Mouse (Mus musculus): ENCODE measurements around the gene Hoxb9.

Gene Hoxb9

DNA sequence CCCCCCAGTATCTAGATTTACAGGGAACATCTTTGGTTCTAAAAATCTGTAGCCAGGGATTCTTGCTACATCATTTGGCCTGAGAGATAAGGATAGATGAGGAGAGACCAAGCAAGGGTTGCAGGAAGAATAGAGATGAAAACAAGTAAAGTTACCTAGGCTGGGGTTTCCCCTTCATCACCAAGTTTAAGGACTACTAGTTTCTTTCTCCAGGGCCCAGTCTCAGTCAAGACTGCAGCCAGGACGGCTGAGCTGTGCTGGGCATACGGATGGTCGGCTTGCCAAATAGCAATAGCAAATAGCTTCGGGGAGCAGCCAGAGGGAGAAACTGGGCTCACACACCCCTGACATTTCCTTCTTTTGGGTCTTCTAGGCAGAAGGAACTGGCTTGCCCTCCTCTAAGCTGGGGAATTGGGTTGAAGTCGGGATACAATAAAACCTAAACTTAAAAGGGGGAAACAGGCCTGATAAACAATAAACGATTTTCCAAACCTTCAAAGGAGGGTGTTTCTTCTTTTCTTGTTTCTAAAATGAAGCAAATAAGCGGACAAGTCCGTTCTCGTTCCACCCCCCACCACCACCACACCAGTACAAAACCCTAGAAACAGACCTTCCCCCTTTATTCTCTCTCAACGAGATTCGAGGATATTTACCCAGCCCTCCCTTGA, 26.8 kb downstream of the Hoxb9 start:
- in situ Hi-C loops (cut with MboI, MseI): loop anchor here (10.0 kb wide), 2 partner anchors 457 to 557 kb away; no protein-coding TSS in a partner anchor

DNA sequence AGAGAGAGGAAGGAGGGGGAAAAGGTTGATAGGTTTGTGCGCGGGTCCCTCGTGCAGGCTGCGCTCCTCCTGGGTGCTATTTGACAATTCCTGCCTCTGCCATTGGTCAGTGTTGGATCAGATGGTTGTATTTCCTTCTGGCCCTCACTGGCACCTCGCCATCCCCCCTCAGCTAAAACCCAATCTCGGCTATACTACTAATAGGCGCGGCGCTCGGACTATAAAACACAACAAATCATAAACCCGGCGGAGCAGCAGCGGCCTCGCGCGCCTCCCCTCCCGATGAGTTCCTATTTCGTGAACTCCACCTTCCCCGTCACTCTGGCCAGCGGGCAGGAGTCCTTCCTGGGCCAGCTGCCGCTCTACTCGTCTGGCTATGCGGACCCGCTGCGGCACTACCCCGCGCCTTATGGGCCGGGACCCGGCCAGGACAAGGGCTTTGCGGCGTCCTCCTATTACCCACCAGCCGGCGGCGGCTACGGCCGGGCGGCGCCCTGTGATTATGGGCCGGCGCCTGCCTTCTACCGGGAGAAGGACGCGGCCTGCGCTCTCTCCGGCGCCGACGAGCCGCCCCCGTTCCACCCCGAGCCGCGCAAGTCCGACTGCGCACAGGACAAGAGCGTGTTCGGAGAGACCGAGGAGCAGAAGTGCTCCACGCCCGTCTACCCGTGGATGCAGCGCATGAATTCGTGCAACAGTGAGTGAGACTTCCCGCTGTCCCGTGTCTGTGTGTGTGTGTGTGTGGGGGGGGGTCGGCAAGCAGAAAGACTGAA, 27.8 kb downstream of the Hoxb9 start:
- in situ Hi-C loops (cut with MboI, MseI): loop anchor here (10.0 kb wide), 2 partner anchors 456 to 556 kb away; no protein-coding TSS in a partner anchor

DNA sequence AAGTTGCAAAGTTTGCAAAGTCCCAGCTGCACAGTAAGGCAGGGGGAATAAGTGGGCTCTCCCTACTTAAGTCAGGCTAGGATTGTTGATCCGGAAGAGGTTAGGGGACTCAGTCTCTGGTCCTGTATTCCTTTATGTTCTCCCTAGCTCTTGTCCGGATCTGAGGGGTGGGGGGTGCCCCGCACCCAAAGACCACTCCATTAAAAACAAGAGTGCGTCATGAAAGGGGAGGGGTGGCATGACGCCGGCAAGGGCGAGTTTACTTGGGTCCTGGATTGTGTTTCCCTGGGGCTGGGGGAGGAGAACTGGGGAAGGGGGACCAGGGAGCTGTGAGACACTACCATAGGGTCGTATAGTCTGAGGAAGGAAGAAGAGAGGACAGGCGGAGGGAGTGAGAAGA, 28.5 kb downstream of the Hoxb9 start:
- in situ Hi-C loops (cut with MboI, MseI): loop anchor here (5.0 to 10.0 kb wide), 3 partner anchors 248 to 555 kb away; no protein-coding TSS in a partner anchor

DNA sequence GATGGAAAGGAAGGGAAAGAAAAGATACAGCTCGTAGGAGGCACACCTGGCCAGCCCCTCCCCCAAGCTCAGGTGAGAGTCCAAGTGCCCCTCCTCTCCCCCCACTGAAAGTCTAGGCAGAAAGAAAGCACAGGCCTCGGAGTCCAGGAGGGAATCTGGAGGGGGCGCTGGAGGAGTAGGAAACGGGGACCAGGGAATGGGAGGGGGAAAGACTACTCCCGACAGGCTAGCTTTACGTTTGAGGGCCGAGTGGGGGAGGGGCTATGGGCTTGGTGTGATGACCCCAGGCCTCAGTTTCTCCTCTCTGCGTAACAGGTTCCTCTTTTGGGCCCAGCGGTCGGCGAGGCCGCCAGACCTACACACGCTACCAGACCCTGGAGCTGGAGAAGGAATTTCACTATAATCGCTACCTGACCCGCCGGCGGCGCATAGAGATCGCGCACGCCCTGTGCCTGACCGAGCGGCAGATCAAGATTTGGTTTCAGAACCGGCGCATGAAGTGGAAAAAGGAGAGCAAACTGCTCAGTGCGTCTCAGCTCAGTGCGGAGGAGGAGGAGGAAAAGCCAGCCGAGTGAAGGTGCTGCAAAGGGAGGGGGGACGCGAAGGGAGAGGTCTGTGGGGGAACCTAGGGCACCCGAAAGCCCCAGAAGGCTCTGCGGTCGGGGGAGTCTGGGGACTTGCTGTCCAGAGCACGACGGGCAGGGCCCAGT, 29.3 kb downstream of the Hoxb9 start:
- in situ Hi-C loops (cut with MboI, MseI): loop anchor here (5.0 kb wide), 1 partner anchor 247 kb away; no protein-coding TSS in a partner anchor

DNA sequence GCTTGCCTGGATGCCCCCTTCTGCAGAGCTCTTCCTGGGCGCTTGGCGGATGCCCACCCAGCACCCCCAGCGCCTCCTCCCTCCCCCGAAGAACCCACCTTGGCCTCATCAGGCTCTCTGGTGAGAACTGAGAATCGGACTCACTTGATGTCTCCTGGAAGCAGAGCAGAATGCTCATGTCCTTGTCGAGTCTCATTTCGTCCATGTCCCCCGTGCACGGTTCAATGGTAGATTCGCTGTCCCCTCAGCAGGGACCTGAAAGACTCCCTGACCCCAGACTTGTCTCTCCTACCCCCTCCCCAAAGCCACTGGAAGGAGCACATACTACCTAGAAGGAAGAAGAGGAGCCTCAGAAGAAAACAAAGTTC, 29.8 kb downstream of the Hoxb9 start:
- in situ Hi-C loops (cut with MboI, MseI): loop anchor here (5.0 kb wide), 1 partner anchor 246 kb away; no protein-coding TSS in a partner anchor

DNA sequence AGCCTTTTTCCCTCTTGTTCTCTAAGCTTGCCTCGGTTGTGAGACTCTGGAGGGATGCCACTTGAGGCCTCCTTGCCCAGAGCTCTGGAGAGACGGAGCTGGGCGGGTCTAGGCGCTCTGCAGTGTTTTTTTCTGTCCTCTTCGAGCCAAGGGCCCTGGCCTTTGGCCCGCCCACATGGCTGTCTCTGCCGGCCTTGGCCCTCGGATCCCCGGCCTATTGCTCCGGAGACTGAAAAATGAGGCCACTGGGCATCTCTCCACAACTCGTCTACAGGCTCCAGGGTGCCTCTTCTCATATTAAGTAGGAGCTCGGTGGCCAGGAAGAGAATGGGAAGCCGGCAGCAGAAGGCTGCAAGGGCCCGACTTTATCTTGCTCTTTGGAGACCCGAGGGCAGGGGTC, 30.6 kb downstream of the Hoxb9 start:
- in situ Hi-C loops (cut with MboI, MseI): loop anchor here (5.0 kb wide), 1 partner anchor 245 kb away; no protein-coding TSS in a partner anchor

DNA sequence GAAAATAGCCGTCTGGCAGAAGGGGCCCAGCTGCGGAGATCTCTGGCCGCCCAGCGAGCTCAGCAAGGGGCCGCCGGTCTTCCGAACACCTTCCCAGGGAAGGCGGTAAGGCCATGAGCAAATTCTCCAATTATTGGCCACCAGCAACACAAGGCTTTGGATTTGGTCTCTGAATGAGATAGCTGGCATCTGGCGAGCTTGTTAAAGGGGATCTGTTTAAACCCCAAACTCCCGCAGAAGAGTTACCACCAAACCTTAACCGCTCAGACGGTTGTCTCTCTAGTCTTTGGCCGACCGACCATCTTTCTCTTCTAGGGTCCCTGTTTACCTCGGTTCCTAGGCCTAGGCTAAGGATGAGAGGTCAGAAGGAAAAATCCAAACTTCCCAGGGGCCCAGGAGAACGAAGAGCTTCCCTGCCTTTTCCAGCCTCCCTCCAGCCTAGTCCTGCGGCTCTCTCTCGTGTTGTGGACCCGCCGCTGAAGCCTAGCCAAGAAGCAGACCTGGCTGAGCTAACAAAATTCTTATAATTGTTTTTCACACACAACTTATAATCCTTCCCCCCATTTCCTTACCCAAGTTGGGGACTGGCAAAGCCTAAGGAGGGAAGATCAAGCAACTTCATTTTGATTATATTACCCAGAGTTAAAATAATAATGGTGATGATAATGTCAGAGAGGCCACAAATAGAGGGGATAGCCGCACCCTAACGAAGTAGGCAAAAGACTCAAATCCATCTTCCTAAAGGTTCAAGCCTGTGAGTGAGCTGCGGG, 31.3 kb downstream of the Hoxb9 start:
- in situ Hi-C loops (cut with MboI, MseI): loop anchor here (5.0 kb wide), 1 partner anchor 245 kb away; no protein-coding TSS in a partner anchor

DNA sequence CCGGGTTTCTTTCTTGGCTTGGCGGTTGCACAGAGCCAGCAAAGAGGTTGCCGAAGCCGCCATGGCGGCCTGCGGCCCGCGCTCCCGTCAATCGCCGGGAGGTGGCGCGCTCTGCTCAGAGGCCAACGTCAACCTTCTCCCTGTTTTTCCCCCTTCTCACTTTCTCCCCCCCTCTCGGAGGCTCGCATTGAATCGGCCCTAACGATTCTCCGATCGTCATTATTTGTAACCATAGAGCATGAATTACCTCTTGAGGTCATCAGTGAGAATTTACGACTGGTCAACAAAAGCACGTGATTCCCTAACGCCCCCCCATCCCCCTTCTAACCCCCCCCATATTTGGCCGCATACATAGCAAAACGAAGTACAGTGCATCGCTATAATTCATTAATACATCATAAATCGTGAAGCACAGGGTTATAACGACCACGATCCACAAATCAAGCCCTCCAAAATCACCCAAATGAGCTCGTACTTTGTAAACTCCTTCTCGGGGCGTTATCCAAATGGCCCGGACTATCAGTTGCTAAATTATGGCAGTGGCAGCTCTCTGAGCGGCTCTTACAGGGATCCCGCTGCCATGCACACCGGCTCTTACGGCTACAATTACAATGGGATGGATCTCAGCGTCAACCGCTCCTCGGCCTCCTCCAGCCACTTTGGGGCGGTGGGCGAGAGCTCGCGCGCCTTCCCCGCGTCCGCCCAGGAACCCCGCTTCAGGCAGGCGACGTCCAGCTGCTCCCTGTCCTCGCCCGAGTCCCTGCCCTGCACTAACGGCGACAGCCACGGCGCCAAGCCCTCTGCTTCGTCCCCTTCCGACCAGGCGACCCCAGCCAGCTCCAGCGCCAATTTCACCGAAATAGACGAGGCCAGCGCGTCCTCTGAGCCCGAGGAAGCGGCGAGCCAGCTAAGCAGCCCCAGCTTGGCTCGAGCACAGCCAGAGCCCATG, 32.2 kb downstream of the Hoxb9 start, which contains the start of gene Hoxb5:
Gene Hoxb5 (plus strand): TSS at position 186 of the 949 bp plus-strand sequence.
- in situ Hi-C loops (cut with MboI, MseI): loop anchor here (5.0 kb wide), 1 partner anchor 244 kb away; no protein-coding TSS in a partner anchor

DNA sequence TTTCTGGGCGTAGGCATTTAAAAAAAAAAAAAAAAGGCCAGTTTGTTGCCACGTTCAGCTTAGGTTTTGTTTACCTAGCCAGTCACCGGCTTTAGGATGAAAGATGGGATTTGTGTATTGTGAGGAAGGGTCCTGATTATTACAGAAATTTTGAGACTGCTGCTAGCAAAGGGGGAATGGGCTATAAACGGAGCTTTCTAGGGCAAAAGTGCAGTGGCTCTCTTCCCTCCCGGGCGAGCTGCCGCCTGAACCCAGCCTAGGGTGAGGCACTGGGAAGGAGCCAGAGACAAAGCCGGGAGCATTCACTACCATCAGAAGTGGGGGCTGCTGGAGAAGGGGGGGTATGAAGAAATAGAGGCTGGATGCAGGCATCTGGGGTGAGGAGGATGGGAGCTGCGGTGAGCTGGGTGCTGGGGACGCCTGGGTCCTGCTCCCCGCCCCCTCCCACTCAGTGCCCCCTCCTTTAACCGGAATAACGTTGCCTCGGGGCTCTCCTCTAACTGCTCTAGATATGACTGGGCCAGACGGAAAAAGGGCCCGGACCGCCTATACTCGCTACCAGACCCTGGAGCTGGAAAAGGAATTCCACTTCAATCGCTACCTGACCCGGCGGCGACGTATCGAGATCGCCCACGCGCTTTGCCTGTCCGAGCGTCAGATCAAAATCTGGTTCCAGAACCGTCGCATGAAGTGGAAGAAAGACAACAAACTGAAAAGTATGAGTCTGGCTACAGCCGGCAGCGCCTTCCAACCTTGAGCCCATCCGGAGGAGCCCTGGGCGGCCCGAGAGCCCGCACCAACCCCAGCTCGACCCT, 33.3 kb downstream of the Hoxb9 start:
- in situ Hi-C loops (cut with MboI, MseI): loop anchor here (5.0 kb wide), 1 partner anchor 243 kb away; no protein-coding TSS in a partner anchor

DNA sequence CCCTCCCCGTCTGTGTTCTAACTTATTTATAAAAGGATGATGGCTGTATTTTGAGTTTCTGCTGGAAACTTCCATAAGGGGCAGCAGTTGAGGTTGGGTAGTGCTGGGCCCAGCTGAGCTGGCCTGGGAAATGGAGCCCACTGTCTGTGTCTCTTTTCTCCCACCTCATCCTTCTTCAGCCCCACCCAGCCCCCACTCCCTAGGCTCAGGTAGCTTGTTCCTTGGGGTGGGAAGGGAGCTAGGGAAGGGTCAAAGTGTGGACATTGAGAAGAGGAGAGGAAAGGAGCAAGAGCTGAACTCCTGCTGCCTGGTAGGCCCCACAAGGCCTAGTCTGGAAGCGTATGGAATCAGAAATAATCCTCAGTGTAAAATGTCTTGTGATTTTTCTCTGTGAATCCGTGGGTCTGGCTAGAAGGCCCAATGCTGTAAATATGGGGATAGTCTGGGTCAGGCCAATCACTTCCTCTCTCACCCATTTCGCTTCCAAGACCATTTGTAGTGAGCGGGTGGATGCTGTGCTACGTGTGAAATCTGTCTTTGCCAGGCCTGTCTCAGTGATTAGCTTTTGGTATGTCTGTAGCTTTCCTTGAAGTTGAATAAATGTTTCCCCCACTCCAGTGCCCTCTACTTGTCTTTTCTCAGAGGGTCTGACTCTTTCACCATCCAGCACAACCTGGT, 34.4 kb downstream of the Hoxb9 start:
- in situ Hi-C loops (cut with MboI, MseI): no loop called here

DNA sequence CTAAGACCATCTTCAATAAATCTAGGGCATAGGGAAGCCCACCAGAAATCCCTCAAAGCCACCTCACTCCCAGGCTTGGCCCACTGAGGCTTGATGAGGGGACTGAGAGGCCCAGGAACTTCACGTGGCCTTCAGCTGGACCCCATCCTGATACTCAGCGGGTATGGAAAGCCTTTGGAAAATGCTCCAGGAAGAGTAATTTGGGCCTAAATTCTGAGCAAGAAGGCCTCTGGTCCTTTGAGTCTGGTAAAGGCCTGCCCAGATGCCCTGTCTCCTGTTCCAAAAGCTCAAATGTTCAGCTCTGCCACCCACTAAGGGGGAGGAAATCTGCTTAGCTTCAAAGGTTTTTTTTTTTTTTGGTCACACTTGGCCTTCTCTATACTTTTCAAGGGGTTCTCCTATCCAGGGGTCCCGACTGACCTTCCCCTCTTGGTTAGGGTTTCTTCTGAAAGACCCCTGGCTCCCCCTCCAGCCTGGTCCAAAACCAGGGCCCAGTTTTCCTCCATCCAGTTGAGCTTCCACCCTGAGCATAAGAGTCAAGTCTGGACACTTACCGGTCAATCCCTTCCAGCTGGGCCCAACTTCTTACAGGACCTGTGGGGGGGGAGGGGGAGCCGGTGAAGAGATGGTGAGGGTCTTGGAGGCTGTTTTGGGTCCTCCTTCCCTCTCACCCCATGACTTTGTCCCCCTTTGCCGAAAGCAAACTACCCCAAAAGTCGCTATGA, 35.1 kb downstream of the Hoxb9 start:
- in situ Hi-C loops (cut with MboI, MseI): no loop called here

DNA sequence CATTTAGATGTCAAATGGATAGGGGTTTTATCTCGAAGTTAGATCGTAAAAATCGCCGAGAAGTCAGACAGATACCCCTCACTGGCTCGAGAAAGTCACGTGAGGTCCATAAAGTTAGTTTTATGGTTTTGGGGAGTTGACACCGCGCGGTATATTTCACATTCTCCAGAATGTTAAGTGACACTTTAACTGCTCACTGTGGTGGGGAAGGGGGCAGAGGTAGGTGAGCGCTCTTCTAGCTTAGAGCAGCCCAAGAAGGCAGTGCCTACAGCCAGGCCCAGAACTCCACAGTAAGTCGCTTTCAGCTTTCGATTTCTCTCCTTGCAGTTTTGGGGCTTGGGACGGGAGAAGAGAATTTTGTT, 35.6 kb downstream of the Hoxb9 start:
- in situ Hi-C loops (cut with MboI, MseI): no loop called here

DNA sequence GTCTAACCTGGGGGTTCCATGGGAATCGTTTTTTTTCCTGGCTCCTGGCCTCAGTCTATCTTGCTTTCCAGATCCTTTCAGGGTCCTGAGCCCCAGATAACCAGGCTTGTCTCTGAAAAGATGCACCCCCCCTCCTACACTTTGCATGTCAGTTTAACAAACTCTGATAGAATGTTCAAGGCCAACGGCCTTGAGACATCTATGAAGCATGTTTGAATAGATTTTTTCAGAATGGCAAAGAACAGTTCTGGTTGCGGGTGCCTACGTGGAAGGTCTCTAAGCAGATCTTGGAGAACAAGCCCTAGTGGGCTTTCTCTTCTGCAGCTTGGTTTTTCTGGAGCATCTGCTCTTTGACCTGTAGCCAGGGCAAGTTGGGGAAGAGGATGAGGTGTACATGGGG, 37.5 kb downstream of the Hoxb9 start:
- in situ Hi-C loops (cut with MboI, MseI): no loop called here

DNA sequence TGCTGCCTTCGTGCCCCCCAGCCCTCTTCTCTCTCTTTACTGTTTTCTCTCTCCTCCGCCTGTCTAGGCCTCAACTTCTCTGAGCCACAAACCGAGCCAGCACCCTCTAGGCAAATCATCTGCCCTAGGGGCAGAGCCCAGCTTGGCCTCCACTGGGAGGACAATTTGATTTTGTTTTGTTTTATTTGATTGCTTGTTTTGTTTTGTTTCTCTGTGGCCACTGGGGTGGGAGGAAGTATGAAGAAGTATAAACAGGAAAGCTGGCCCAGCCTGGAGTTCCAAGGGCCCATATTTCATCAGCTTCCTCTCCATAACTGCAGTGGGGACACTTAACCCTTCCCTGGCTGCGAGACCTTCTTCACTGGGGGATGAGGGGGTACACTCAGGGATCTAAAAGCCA, 38.0 kb downstream of the Hoxb9 start:
- in situ Hi-C loops (cut with MboI, MseI): no loop called here

DNA sequence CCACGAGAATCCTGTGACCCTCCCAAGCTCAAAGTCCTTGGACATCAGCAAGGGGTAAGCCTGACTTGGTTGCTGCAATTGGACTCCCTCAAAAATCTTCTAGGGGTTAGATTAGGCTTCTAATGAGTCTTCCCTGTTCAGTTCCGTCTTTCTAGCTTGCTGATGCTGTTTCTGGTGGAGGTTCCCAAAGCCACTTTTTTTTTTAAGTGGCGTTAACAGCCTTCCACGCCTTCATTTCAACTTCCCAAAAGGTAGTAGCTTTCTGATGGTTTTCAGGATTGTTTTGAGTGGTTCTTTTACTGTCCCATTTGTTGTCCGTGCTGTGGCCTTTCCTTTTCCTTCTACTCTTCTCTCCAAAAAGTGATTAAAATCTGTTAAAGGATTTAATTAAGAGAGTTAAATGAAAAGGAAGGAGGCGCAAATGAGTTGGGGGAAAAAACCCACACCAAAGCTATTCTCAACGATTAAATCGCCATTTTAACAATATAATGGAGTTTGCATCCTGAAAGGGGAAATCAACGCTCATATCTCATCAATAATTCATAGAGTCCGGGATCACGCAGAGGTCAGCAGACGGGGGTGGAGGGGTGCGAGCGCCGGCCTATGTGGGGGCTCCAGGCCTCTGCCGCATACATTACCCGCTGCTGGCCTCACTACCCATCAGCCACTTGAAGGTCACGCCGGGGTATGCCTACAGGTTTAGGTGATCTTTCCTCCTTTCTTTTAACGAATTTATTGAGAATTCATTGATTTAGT, 39.1 kb downstream of the Hoxb9 start:
- in situ Hi-C loops (cut with MboI, MseI): loop anchor here (10.0 kb wide), 1 partner anchor 454 kb away; no protein-coding TSS in a partner anchor

DNA sequence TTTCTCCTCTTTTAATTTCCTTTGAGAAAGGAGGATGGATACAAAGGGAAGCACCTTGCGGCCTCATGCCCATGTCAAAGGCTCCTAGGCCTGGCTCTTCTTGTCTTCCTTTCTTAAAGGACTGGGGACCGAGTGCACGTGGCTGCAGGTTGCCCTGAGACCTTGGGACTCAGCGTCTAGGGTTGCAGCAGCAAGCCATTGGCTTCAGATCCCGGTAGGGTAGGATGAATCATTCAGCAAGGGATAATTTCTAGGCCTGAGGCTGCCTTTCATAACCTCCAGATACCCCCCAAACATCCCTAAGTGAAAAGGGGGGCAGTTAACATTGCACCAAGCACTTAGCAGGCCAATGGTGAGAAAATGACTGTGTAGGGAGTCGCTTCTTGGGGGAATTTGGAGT, 39.8 kb downstream of the Hoxb9 start:
- in situ Hi-C loops (cut with MboI, MseI): loop anchor here (10.0 kb wide), 1 partner anchor 454 kb away; no protein-coding TSS in a partner anchor
